Mouse (Mus musculus) cerebellum, postnatal 14 days (tissue): ENCODE measurements at regions not wholly inside any gene's neighbourhood (a gene's known extent, or its start where the extent isn't known, plus 50 kb on each side); places are given as distances from the start of the nearest gene placed in this dataset.
A peak's percentile ranks its signal among the peaks of the same experiment; 100 is the strongest.

Experiments used
- DNase-seq, 2 experiments: peaks; one replicate each; pipeline ENCODE4 v3.0.0; 2021; ENCODE audit warnings: mixed read lengths in 2 of 2

DNA sequence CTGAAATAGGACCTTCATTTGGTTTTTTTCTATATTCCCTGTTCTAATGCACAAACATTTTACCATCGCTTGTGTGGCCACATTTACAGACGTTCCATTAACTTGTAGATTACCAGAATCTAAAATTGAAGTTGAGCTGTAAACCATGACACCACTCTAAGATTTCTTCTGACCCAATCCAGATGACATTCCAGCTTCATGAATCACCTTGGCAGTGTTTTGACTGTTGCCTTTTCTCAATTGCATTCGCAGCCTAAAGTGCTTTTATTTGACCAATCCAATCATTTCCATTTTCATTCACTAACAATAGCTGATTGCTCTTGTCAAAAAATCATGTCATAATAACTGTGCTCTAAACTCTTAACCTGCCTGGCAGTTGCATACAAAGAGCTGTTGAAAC lies 144.8 kb downstream of the Mdfic start:
- no peak for DNase-seq

DNA sequence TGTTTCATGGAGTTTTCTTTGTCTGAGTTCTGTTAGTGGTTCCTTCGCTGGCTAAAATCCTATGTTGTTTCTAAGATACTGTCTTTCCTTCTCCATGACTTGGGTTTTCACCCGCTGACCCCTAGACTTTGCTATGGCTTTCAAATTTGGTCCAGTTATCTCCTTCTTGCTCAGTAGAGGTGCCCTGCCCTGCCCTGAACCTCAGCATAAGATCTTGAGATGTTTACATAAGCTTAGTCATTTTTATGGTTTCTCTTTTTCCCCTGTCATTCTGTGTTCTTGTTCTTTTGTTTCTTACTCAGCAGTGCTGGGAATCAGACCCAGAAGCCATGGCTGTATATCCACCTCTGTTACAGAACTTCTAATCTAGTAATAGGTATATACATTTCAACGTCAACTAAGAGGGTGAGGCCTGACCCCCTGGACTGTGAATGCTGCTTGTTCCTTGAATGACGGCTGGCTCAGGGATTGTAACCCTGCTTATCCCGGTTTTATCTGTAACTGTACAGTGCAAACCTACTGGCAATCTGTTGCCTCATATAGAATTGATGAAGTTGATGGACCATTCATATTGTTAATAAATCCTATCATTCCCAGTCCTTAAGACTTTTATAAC lies 161.9 kb downstream of the Mdfic start:
- no peak for DNase-seq

DNA sequence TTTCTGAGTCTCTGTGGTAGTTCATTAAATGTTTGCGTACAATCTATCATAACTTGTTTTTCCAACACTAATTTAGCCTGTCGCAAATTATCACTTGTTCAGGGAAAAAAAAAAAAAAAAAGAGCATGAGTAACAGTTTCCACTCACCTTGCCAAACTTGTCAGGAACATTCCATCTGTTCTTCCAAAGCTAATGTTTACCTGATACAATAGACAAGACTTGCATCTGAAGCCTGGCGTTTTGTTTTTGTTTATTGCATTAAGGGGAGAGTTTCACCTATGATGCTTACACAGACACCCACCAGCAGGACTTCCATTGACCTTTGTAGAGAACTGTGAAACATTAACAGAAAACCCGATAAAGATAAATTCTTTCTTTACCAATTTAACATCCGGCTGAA lies 172.6 kb downstream of the Mdfic start:
- DNase-seq: no peak

DNA sequence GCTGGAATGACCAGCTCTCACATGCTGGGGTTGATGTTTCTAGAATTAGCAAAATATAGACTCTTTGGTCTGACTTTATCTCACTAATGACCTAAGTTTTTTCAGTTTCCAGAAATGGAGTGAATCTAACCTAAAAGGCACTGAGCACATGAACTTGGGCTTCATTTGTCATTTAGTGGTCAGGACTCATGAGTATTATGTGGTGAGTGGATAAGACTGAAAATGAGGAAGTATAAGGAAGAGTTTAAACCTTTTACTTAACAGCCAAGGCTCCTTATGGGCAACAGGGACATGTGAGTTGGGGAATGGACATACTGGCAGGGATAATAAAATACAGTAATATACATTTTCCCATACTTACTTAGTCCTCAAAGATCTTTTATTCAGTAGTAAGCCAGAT lies 180.0 kb downstream of the Mdfic start:
- DNase-seq: no peak

DNA sequence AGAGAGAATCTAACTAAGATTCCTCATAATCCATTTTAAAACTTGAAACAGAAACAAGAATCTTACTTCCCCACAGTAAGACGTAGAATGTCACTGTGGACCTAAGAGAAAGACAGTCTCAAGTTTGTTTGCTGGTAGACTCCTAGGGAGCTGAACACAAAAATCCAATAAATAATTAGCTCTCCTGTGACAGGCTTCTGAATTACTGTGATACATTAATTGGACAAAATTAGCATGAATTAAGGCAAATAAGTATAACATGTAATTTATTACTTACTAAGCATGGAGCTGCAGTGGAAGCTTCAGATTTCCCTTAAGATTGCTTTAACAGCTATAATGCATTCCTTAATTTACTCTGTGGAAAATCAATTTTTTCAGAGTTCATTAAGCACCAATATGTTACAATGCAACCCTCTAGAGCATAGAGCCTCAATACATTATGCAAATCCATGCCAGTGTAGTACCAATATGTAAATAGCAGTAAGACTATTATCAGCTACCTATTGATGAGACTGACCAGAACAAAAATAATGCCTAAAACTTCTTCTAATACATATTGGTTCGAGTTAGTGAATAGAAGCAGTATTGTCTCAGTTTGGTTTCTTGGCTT lies 182.3 kb downstream of the Mdfic start:
- DNase-seq: no peak

DNA sequence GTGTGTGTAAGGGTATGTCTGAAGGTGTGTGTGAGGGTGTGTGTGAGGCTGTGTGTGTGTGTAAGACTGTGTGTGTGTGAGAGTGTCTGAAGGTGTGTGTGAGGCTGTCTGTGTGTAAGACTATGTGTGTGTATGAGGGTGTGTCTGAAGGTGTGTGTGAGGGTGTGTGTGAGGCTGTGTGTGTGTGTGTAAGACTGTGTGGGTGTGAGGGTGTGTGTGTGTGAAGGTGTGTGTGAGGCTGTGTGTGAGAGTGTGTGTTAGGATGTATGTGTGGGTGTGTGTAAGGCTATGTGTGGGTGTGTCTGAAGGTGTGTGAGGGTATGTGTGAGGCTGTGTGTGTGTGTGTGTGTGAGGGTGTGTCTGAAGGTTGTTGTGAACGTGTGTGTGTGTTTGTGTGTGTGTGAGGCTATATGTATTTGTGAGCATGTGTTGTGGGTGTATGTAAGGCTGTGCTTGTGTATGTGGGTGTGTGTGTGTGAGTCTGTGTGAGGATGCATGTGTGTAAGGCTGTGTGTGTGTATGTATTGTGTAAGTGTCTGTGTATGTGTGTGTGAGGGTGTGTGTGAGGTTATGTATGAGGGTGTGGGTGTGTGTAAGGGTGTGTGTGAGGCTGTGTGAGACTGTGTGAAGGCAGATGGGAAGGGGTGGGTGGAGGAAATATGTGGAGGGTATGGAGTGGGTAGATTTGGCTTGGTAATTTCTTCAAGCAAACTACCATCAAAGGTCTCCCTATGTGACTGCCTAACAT lies 190.1 kb downstream of the Mdfic start:
- no peak for DNase-seq

DNA sequence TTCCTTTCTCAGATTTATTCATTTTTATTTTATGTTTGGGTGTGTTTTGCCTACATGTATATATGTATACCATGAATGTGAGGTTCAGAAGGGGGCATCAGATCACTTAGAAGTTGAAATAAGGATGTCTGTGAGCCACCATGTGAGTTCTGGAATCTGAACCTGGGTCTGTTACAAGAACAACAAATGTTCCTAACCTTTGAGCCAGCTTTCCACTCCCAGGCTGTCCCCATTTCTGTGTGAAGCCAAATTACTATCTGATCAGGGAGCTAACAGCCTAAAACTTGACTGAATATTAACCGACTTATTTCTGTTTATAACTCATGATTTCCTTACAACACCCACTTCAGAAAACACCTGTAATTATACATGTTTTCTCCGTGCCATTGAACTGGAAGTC lies 209.2 kb downstream of the Mdfic start:
- no peak for DNase-seq

DNA sequence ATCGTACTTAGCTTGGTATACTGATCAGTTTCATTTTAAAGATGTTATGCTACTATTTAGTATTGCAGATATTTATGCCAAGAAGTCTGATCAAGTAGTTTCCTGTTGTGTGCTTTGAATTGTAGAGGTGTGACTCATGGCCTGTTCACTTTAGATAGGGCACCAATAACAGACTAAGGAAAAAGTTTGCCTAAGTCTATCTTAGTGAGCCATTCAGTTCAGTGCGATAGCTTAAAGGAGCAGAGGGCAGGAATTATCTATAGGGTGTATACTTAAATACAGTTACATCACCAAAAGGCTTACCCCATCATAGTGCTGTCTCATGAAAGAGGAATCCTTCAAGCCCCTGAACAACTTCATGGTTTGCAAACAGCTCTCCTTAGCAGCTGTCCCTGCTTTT lies 229.8 kb downstream of the Mdfic start:
- DNase-seq: no peak

DNA sequence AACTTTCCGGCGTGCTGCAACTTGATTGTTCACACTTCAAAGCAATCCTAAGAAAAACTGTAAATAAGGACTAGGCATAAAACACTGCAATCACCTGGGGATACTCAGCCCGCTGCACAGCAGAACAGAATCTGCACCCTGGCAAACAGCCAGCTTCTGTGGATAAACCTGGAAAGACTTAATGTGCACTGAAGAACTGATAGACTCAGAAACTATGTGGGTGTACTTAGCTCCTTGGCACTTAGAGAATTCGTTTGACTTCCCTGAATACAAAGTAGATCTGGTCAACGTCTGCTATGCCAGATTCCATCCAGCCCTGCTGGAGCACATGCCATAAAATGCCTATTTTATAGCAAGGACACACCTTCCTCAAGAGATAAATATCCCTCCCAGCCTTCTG lies 266.9 kb downstream of the Mdfic start:
- DNase-seq: peak; percentile 35 to 52
